Mouse (Mus musculus): ENCODE measurements around the gene AW822073.

AW822073 gene

DNA sequence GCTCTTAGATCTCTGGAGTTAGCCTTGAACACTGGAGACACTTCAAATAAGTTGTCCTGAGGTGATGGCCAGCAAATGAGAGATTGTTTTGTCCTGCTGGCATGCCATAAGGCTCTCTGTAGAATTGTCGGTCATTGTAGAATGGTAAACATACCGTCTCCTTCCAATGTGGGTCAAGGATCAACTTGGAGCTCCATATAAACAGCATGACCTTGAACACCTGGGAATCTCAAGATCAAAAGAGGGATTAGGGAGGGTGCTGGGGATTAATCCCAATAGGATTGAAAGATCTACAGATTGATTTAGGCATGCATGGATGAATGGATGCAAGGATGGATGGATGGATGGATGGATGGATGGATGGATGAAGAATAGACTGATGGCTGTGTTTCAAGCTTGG lies 3.2 kb downstream of the AW822073 start:
- peak; percentile 41 for DNase-seq (ENCODE audit: low spot score)

GRCm38 (mm10) chr10:58220726-58221125 lies 4.0 kb downstream of the AW822073 start:
- no peak for DNase-seq (ENCODE audit: low spot score)

GRCm38 (mm10) chr10:58217366-58217765 lies 7.4 kb downstream of the AW822073 start:
- no peak for DNase-seq (ENCODE audit: low spot score)

DNA sequence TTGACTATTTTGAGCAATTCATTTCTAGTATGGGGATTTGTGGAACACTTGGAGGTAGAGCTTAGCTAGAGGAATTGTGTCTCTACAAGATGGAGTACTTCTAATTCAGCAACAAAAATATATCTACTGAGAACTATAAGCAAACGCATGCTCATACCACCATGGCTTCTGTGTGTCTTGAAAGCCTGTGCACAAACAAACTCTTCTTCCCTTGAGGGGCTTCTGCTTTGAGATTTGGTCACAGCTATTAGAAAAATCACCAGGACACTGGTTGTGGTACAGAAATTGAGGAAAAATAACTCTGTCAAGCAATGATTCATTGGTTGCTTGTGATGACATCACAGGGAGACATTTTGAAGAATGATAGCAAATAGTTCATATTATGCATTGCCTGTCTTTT lies 9.4 kb downstream of the AW822073 start:
- DNase-seq (ENCODE audit: low spot score) = no peak

GRCm38 (mm10) chr10:58214934-58215333 lies 9.8 kb downstream of the AW822073 start:
- no peak for DNase-seq (ENCODE audit: low spot score)

DNA sequence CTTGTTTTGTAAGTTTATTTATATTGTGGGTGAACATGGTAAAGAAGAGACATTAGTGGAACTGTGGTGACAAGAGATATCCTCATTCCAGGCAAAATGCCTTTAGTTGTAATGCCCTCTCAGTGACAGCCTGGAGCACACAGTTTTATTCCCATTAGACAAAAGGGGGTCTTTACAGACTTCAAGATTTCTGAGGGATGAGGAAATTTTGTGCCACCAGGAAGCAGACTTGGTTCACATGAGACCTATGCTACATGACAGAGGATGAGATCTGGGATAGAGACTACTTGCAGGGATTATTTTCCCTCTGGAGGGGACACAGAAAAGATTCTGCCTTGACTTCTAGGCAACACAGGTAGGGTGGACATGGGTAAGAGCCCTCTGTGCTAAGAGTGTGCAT lies 10.2 kb downstream of the AW822073 start:
- DNase-seq (ENCODE audit: low spot score) = no peak

GRCm38 (mm10) chr10:58212230-58212629 lies 12.5 kb downstream of the AW822073 start:
- no peak for DNase-seq (ENCODE audit: low spot score)

DNA sequence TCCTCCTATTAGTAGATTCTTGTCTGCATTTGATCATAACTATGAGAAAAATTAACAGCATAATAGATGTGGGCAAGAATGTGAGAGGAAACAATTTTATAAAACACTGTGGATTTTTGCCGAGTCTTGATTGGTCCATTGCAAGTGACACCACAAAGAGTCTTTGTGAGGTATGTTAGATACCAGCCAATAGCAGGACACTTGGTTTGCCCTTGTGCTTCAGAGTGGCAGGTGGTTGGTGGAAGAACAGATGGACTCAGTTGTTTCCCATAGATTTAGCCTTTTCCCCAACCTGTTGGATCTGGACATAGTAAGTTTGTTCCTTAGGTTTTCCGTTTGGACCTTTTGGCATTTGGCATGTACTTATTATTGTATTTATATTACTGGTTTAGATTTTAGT lies 13.5 kb downstream of the AW822073 start:
- DNase-seq (ENCODE audit: low spot score) = no peak

DNA sequence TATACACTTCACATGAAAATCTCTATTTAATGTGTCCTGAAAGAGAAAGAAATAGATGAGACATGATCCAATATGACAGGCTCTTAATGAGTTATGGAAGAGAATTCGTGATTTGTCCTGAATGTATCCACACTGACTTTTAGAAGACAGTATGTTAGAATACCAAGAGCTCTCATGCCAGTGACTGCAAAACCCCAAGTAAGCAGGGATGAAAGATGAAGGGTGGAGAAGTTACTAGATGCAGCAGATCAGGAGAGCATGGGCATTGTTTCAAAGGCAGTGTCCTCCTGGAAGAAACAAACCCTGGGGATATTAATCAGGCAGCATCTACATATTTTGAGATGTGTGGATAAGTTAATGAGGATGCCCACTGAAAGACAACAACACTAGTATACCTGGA lies 14.2 kb downstream of the AW822073 start:
- no peak for DNase-seq (ENCODE audit: low spot score)

DNA sequence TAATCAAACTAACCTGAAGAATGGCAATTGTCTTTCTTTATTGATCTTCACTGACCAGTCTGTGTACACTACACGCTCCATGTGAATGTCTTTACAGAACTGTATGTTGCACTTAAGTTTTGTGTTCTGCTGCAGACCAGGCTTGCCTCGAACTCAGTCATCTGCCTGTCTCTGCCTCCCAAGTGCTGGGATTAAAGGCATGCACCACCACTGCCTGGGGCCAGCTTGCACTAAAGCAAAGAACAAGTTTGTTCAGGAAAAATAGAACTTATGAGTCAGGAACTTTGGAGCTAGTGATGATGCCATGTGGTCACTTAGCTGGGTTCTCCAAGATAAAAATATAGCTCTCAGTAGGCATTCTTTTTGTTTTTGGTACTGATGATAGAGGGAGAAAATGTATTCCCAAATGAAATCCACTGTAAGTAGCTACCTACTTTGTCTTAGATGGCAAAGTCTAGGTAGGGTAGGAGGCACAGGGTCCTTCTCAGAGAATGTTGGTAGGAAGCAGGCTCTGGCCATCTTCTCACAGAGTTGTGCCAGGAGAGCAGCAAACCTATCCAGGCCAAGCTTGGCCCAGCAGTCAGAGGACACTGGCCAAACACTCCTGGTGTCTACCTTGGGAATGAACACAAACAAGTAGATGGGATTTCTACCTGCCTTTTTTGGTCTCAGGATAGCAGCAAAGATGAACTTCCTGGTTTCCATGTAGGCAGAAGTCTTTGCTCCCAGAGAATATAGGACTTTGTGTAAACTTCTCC lies 14.8 kb downstream of the AW822073 start:
- DNase-seq (ENCODE audit: low spot score) = no peak

DNA sequence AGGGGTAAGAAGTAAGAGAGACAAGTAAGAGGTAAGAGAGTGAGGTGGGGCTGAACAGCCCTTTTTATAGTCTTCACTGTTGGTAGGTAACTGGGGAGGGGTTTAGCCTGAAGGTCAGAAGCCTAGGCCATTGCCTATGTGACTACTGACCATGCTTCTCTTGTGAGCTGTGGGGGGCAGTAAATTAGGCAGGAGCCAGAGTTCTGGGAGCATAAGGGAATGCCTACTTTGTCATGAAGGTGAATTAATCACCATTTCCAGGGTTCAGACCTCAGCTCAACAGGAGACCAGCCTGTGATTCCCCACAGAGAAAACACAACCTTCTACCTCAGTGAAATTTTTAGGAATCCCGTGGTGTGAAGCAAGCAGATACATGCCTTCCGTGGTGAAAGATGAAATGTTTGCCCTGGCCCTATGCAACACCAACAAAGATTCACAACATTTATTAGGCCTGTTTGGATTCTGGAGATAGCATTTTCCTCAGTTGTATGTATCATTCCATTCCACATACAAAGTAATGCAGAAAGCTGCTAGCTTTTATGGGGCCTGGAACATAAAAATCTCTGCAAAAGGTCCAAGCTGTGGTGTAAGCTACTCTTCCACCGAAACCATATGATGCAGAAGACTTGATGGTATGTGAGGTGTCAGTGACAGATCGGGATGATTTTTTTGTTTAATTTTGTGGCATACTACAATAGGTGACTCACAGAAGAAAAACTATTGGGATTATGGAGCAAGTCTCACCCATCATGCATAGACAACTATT lies 17.9 kb downstream of the AW822073 start:
- no peak for DNase-seq (ENCODE audit: low spot score)

DNA sequence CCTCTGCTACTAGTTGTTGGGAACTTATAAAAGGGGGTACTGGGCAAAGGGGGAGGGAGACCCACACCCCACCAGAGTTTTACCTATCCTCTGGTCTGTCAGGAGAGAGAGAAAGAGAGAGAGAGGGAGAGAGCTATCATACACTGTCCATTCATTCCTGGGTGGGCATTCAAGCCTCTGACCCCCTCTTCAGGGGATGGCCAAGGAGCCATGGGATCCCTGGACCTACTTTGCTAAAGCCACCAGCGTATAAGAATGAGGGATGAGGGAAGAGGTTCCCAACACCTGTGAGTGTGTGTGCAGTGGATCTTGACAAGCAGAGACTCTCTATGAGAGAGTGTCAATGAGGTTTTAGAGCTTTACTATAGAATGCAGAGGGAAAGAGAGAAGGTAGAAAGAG lies 18.7 kb downstream of the AW822073 start:
- no peak for DNase-seq (ENCODE audit: low spot score)

Data from T-cell, adult 2 months (primary cell).